Mouse (Mus musculus): ENCODE measurements around the gene Wdr11.

Wdr11 gene

DNA sequence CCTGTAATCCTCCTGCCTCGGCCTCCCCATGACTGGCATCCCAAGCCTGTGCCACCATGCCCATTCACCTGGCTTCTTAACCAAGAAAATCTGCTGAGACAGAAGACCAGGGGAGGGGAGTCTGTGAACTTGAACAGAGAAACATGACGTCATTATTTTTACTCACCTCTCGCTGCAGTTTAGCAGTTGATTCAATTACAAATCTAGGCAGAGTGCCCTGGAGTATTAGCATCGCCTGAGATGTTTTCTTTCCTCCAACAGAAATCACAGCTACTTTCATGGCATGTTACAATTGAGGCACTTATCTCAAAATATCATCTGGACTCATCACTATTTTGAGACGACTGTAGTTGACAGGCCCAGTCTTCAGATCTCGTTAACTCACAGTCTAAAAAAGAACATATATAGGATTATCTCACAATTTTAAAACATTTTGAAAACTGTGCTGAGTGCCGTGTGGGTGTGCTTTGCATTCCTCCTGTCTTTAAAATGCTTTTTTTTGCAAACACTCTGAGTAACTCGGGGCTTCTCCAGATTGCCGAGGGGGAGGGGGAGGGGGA, 61.3 kb downstream of the Wdr11 start:
- CTCF ChIA-PET: no interaction called here

GRCm38 (mm10) chr7:129653791-129654271, 62.2 kb downstream of the Wdr11 start:
- CTCF ChIA-PET: no interaction called here

GRCm38 (mm10) chr7:129654923-129655322, 63.3 kb downstream of the Wdr11 start:
- CTCF ChIA-PET: interaction anchor here (0.6 kb wide), 1 partner anchor 29 kb away, joined by 6 read pairs; no protein-coding TSS in a partner anchor

- CTCF ChIA-PET: interaction anchor here (0.7 kb wide), 1 partner anchor 449 kb away, joined by 3 read pairs; no protein-coding TSS in a partner anchor
Observed at GRCm38 (mm10) chr7:129655604-129656226, 64.1 kb downstream of the Wdr11 start.

- CTCF ChIA-PET: no interaction called here
Observed at GRCm38 (mm10) chr7:129657867-129658266, 66.2 kb downstream of the Wdr11 start.

GRCm38 (mm10) chr7:129659755-129660154, 68.1 kb downstream of the Wdr11 start:
- CTCF ChIA-PET: no interaction called here

DNA sequence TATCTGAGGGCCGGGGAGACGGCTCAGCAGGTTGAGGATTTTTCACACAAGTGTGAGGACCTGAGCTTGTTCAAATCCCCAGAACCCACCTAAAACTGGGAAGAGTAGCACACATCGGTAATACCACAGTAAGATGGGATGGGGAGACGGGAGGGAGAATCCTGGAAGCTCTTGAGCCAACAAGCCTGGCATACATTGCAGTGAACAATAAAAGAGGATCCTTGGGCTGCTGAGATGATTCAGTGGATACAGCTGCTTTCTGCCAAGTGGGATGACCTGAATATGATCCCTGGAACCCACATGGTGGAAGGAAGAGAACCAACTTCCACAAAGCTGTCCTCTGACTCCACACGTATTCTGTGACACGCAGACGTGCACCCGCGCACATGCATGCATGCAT, 68.9 kb downstream of the Wdr11 start:
- CTCF ChIA-PET: no interaction called here

GRCm38 (mm10) chr7:129662051-129662789, 70.6 kb downstream of the Wdr11 start:
- CTCF ChIA-PET: no interaction called here

GRCm38 (mm10) chr7:129663781-129664505, 72.3 kb downstream of the Wdr11 start:
- CTCF ChIA-PET: no interaction called here

DNA sequence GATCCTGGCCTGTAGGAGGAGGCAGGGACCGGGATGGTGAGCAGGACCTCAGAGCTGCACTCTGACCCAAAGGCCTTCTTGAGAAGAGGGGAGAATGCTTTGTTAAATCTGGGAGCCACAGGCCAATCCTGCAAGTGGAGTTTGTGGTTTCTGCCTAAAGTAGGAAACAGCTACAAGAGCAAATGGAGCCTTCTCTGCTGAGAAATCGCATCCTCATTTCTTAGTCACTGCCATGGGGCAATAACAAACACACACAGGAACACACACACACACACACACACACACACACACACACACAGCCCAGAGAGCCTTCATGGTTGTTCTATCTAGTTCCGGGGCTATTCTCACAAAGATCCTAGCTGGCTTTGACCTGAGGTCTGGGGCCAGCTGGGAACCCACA, 73.7 kb downstream of the Wdr11 start:
- CTCF ChIA-PET: no interaction called here

DNA sequence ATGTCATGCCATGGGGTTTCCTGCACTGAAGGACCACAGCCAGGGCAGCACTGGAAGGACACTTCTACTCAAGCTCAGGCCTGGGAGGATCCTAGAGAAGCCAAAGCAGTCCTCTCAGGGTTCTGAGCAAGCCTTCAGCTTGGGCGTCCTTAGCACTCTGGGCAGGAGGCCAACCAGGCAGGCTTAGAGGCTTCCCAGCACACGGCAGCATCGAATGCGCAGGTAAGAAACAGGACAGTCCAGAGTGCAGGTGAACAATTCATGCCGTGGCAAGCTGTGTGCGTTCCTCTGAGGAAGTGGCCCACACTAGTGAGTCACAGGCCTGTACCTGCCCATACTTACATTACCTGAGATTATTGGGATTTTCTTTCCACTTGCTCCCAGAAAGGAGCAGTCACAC, 74.3 kb downstream of the Wdr11 start:
- CTCF ChIA-PET: no interaction called here

- CTCF ChIA-PET: no interaction called here
Observed at GRCm38 (mm10) chr7:129666526-129666925, 74.9 kb downstream of the Wdr11 start.

GRCm38 (mm10) chr7:129670280-129670679, 78.6 kb downstream of the Wdr11 start:
- CTCF ChIA-PET: no interaction called here

DNA sequence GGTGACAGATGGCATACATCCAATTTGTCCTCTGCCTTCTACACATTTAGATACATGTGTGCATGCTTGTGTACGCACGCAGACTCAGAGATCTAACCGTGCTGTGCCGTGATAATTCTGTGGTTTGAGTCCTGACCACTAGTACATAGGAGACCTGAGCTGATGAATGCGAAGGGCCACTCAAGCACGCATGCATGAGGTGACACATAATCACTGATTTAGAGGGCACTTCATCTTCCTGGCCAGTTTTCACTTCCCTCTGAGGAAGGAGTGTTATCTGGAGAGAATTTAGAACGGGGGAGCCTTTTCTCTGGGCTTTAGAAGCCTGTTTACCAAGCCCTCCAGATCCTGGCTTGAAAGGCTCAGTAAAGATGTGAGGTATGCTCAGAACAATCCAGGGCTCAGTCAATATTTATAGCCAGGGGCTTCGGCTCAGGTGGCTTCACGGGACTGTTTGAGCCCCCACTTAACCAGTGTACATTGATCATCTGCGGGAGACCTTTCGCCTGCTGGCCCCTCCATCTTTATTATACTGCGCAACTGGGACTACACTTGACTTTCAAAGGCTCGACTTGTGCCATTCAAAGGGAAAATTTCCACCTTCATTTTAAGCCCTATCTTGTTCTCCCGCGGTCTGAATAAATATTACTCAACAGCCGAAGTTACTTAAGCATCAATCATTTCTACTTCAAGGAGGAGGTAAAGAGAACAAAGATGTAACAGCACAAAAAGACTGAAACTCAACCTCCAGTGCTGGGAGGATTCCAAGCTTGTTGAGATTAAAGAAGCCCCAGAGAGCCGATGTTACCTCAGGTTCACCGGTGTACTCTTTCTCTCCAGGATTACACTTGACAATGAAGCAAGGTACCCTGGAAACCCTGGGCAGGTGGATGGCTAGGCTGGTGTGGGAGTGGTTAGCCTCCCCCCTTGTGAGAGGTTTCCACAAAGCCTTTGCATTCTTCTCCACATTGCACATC, 80.3 kb downstream of the Wdr11 start:
- CTCF ChIA-PET: no interaction called here

DNA sequence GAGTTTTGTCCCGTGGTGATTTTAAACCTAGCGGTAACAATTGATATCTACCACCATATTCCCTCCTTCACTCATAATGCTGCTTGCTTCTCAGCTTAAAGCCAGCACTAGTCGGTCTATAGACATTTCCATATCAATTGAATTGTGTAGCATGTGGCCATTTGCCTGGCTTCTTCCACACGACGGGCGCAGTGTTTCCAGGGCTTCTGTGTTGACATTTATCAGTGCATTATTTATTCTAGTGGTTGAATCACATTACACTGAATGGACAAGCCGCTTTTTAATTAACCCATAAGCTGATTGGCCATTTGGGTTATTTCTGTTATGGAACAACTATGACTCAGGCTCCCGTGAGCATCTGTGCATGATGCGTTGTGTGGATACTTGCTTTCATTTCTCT, 82.1 kb downstream of the Wdr11 start:
- CTCF ChIA-PET: no interaction called here

- CTCF ChIA-PET: no interaction called here
Observed at GRCm38 (mm10) chr7:129674558-129674957, 82.9 kb downstream of the Wdr11 start.

GRCm38 (mm10) chr7:129675852-129676251, 84.2 kb downstream of the Wdr11 start:
- CTCF ChIA-PET: no interaction called here

DNA sequence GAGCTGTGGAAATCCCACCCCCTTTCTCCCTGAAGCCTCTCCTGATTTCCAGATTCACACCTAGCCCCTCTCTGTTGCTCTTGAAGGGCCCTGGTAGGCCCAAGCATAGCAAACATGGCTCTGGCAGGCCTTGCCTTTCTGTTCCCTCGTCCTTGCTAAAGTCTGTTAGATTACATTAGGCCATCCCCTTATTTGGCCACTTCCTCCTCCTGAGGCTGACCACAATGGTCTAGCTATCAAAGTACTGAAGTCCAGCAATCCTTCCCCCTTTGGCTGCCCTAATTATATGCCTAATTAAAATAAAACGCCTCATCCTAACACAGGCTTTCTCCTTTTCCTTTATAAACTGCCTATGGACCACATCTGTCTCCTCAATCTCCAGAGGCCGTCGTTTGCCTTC, 85.5 kb downstream of the Wdr11 start:
- CTCF ChIA-PET: no interaction called here

DNA sequence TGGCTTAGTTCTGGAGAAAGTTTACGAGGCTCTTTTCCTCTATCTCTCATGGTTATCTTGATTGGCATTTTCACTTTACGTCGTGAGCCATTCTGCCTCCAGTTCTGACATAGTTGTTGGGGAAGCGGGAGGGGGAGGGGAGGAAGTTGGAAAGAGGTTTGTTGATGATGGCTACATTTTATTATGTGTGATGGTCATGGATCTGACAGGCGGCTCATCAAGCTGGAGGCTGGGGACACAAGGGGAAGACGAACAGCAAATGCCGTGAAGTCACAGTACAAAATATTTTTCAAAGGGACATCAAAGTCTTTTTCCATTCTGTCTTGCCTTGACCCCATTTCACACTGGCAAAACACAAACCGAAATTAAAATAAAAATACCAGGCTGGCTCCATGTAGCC, 86.8 kb downstream of the Wdr11 start:
- CTCF ChIA-PET: no interaction called here

DNA sequence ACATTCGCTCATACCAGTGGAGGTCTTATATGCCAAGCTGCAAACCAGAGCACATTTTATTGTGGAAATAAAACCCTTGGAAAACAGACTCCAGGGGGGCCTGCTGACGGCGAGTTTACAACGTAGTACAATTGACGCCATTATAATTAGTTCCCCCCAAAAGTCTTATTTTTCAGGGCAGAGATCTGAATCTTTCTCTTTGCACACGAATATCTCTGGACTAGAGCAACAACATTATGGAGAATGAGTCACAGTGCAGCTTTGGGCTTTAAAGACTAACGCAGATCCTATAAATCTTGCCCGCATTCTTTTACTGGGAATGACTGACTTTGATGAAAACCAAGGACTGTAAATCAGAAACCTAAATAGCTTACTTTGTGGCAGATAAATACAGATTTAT, 87.3 kb downstream of the Wdr11 start:
- CTCF ChIA-PET: no interaction called here

DNA sequence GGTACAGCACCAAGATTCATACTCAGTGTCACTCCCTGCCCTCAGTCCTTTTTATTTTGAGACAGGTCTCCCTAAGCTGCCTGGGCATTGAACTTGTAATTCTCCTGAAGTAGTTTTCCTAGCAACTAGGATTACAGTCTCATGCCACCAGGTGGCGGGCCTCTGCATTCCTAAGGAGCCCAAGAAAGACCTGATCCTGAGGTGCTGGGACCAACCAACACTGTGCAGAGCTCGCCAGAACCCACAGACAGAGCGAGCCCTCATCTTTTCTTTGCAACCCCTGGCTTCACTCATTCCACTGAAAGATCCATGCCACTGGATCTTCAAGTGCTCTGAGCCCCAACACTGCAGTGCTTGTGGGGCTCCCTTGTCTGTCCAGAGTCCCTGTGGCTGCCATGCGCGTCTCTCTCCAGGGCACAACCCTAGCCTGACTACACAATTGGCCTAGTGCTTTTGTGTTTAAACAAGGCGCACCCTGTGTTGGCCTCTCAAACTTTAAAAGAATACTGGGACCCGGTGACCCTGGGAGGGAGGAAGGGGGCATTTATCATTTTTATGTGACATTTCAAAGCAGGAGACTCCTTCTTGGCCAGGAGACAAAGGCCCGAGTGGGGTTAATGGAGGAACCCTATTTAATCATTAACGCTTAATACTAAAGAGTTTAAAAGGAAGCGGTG, 89.0 kb downstream of the Wdr11 start:
- CTCF ChIA-PET: no interaction called here

All from spleen, embryonic (tissue).